Mouse (Mus musculus) lung, adult 2 months (tissue): Measurements from ENCODE around the gene Klk7.

Experiments
- CTCF ChIP-seq: fragments of 200-500 bp; IDR thresholded peaks from 2 replicates; pipeline ENCODE4 v1.5.1; 2011; ENCODE audit warnings: mild to moderate bottlenecking, low read length, control low read depth; ENCODE audit not compliant: insufficient read depth
- POLR2A ChIP-seq: fragments of 200-500 bp; IDR thresholded peaks from 2 replicates; pipeline ENCODE4 v1.6.1; 2011; ENCODE audit warnings: low read depth, mild to moderate bottlenecking, control low read depth, low read length, borderline replicate concordance; ENCODE audit errors: extremely low read depth

- TF ChIP-seq CTCF, result no peak
- TF ChIP-seq POLR2A, result no peak
These were observed 14.7 kb upstream of the Klk7 start for GRCm38 (mm10) chr7:43796355-43796754.
